Mouse (Mus musculus) stomach, embryonic 16.5 days (tissue): ENCODE measurements around the gene Ing5. TPM values are rescaled to one million over a fixed set of nuclear protein-coding genes. Genes with fewer than 3 reads are reported as not detected.

Experiments used
- ATAC-seq: fragments of 200-750 bp; cut with Nextera tagmentation; 2 replicates; pipeline ENCODE4 v1.8.0; 2017; ENCODE audit warnings: moderate number of reproducible peaks, moderate TSS enrichment; ENCODE audit not compliant: insufficient read depth, low FRiP score
- H3K27ac ChIP-seq: fragments of 300-500 bp; sonication (generic); 2 replicates; pipeline ENCODE4 v1.5.1; 2014; ENCODE audit warnings: low read length
- H3K27me3 ChIP-seq: fragments of 300-500 bp; sonication (generic); 2 replicates; pipeline ENCODE4 v1.6.1; 2014; ENCODE audit warnings: low read length, control low read depth, mixed read lengths; ENCODE audit not compliant: control insufficient read depth, insufficient read depth
- H3K36me3 ChIP-seq: fragments of 300-500 bp; sonication (generic); 2 replicates; pipeline ENCODE4 v1.6.1; 2014; ENCODE audit warnings: low read length; ENCODE audit not compliant: control insufficient read depth, insufficient read depth
- H3K4me1 ChIP-seq: fragments of 300-500 bp; sonication (generic); 2 replicates; pipeline ENCODE4 v1.6.1; 2014; ENCODE audit warnings: low read length, control low read depth, mixed read lengths; ENCODE audit not compliant: control insufficient read depth, insufficient read depth
- H3K4me2 ChIP-seq: fragments of 300-500 bp; sonication (generic); 2 replicates; pipeline ENCODE4 v1.6.1; 2014; ENCODE audit warnings: low read depth, low read length, mixed read lengths
- H3K4me3 ChIP-seq: fragments of 300-500 bp; sonication (generic); replicated peaks from 2 replicates; pipeline ENCODE4 v1.5.1; 2014; ENCODE audit warnings: mild to moderate bottlenecking, low read length
- H3K9ac ChIP-seq: fragments of 300-500 bp; sonication (generic); 2 replicates; pipeline ENCODE4 v1.6.1; 2014; ENCODE audit warnings: low read length
- H3K9me3 ChIP-seq: fragments of 300-500 bp; sonication (generic); replicated peaks from 2 replicates; pipeline ENCODE4 v1.6.1; 2016; ENCODE audit warnings: low read length, control low read depth; ENCODE audit not compliant: control insufficient read depth
- WGBS: fragments of 180-500 bp; shearing (Covaris S2); extraction: QIAGEN DNeasy Blood & Tissue Kit; methylation state at CpG from one replicate; pipeline ENCODE4 v1.1.7; 2014; 5-methylcytosine and 5-hydroxymethylcytosine counted together
- polyA plus RNA-seq: library from polyadenylated mRNA; unstranded; fragments of >200 nt; fragmentation: Nextera tagmentation; extraction: Ambion mirVana; gene quantifications from 2 replicates; pipeline ENCODE4 v1.2.1, GENCODE M21; 2015

Gene Ing5
- polyA plus RNA-seq, 1 experiment from 2014 or later, result 19.1 TPM

- peaks cover 4% of the 10 kb centered on the region; the same call in 1 of the 2 replicates for H3K36me3 ChIP-seq
- WGBS, result 96% methylated on average over 6 of the region's 6 CpGs
- no peaks in the 10 kb centered on the region for H3K27me3 ChIP-seq
- no peaks in the 10 kb centered on the region for H3K4me1 ChIP-seq
- no peak overlapping the region for H3K27ac ChIP-seq
- H3K4me3 ChIP-seq, result no peak overlapping the region
- no peak for ATAC-seq
- no peaks in the 10 kb centered on the region for H3K9me3 ChIP-seq
- no peak overlapping the region for H3K9ac ChIP-seq
- H3K4me2 ChIP-seq, result no peak overlapping the region
Measured at GRCm38 (mm10) chr1:93767600-93767999, 36.2 kb upstream of the Ing5 start.

- no peaks in the 10 kb centered on the region for H3K9me3 ChIP-seq
- WGBS, result 92% methylated on average over 3 of the region's 3 CpGs
- no peak overlapping the region for H3K27ac ChIP-seq
- no peak overlapping the region for H3K4me2 ChIP-seq
- H3K9ac ChIP-seq, result no peak overlapping the region
- ATAC-seq, result no peak
- H3K36me3 ChIP-seq, result peaks cover 7% of the 10 kb centered on the region
- H3K27me3 ChIP-seq, result no peaks in the 10 kb centered on the region
- no peak overlapping the region for H3K4me3 ChIP-seq
- H3K4me1 ChIP-seq, result no peaks in the 10 kb centered on the region
Measured at GRCm38 (mm10) chr1:93769901-93770300, 33.9 kb upstream of the Ing5 start.

- Histone ChIP-seq H3K4me2 (no peak overlapping the region), H3K9me3 (no peaks in the 10 kb centered on the region), H3K36me3 (peaks cover 26% of the 10 kb centered on the region), H3K27ac (no peak overlapping the region), H3K9ac (no peak overlapping the region), H3K4me1 (no peaks in the 10 kb centered on the region), H3K27me3 (no peaks in the 10 kb centered on the region), H3K4me3 (no peak overlapping the region)
- ATAC-seq, result no peak
- WGBS, result 93% methylated on average over 5 of the region's 5 CpGs
Measured at GRCm38 (mm10) chr1:93776686-93777085, 27.1 kb upstream of the Ing5 start.

- no peaks in the 10 kb centered on the region for H3K4me1 ChIP-seq
- ATAC-seq, result 0 out of 2 replicates have a peak, but pooled peaks have one; percentile 10
- 79% methylated on average over 2 of the region's 2 CpGs for WGBS
- no peak overlapping the region for H3K4me3 ChIP-seq
- H3K27me3 ChIP-seq, result no peaks in the 10 kb centered on the region
- H3K4me2 ChIP-seq, result no peak overlapping the region
- no peak overlapping the region for H3K9ac ChIP-seq
- no peaks in the 10 kb centered on the region for H3K9me3 ChIP-seq
- H3K27ac ChIP-seq, result no peak overlapping the region
- peaks cover 35% of the 10 kb centered on the region for H3K36me3 ChIP-seq
Measured at GRCm38 (mm10) chr1:93786912-93787311, 16.9 kb upstream of the Ing5 start.

GRCm38 (mm10) chr1:93794526-93794925, 9.2 kb upstream of the Ing5 start:
- H3K9ac ChIP-seq, result no peak overlapping the region
- ATAC-seq, result no peak
- H3K36me3 ChIP-seq, result peaks cover 40% of the 10 kb centered on the region
- H3K4me3 ChIP-seq, result no peak overlapping the region
- 91% methylated on average over 8 of the region's 8 CpGs for WGBS
- no peaks in the 10 kb centered on the region for H3K4me1 ChIP-seq
- no peak overlapping the region for H3K4me2 ChIP-seq
- no peaks in the 10 kb centered on the region for H3K9me3 ChIP-seq
- H3K27me3 ChIP-seq, result no peaks in the 10 kb centered on the region
- H3K27ac ChIP-seq, result no peak overlapping the region

- H3K4me2 ChIP-seq, result no peak overlapping the region
- H3K27ac ChIP-seq, result no peak overlapping the region
- no peak overlapping the region for H3K4me3 ChIP-seq
- no peaks in the 10 kb centered on the region; the same call in 1 of the 2 replicates for H3K4me1 ChIP-seq
- 78% methylated on average over 8 of the region's 8 CpGs for WGBS
- no peak overlapping the region for H3K9ac ChIP-seq
- H3K9me3 ChIP-seq, result no peaks in the 10 kb centered on the region
- peaks cover 35% of the 10 kb centered on the region for H3K36me3 ChIP-seq
- H3K27me3 ChIP-seq, result no peaks in the 10 kb centered on the region
- ATAC-seq, result no peak
Measured at GRCm38 (mm10) chr1:93795886-93796285, 7.9 kb upstream of the Ing5 start.

- Histone ChIP-seq H3K27ac (peak overlapping the region; percentile 94), H3K9ac (peak overlapping the region; percentile 88), H3K4me2 (peak overlapping the region; percentile 98), H3K9me3 (no peaks in the 10 kb centered on the region), H3K4me3 (peak overlapping the region; percentile 92), H3K4me1 (peaks cover 21% of the 10 kb centered on the region), H3K27me3 (no peaks in the 10 kb centered on the region), H3K36me3 (no peaks in the 10 kb centered on the region)
- WGBS, result 71% methylated on average over 21 of the region's 21 CpGs
- ATAC-seq, result no peak
Measured at GRCm38 (mm10) chr1:93800670-93801503, 2.9 kb upstream of the Ing5 start.

DNA sequence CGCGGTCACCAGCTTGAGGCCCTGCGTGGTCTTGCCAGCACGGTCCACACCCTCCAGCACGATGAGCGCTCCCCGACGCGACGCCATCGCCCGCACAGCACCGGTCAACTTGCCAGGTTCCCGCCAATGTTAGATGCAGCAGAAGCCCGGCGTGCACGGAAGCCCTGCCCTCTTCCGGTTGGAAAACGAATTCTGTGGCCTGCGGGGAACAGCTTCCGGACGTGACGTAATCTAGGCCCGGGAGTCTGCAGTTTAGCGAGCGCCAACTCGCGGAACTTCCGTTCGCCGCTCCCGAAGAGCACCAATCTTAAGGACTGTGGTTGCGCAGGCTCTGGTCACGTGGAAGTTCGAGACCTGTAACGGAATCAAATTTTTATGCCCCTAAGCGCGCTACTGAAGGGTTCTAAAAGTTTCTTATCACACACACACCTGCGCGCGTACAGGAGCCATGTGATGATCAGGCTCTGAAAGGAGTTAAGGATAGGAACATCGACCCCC, 2.0 kb upstream of the Ing5 start, which contains the start of gene Dtymk:
Gene Dtymk (minus strand): TSS at position 194 of the 498 bp plus-strand sequence.
- H3K4me3 ChIP-seq, result peak within 1 kb of the TSS; percentile 92
- H3K4me1 ChIP-seq, result peaks cover 21% of the 10 kb centered on the region
- ATAC-seq, result peak; percentile 69
- under 1% methylated on average over 42 of the region's 42 CpGs for WGBS
- H3K27me3 ChIP-seq, result no peaks in the 10 kb centered on the region
- H3K36me3 ChIP-seq, result peaks cover 3% of the 10 kb centered on the region; the same call in 1 of the 2 replicates
- H3K27ac ChIP-seq, result peak within 1 kb of the TSS; percentile 94
- H3K4me2 ChIP-seq, result peak within 1 kb of the TSS; percentile 98
- H3K9me3 ChIP-seq, result no peaks in the 10 kb centered on the region
- peak within 1 kb of the TSS; percentile 88 for H3K9ac ChIP-seq

DNA sequence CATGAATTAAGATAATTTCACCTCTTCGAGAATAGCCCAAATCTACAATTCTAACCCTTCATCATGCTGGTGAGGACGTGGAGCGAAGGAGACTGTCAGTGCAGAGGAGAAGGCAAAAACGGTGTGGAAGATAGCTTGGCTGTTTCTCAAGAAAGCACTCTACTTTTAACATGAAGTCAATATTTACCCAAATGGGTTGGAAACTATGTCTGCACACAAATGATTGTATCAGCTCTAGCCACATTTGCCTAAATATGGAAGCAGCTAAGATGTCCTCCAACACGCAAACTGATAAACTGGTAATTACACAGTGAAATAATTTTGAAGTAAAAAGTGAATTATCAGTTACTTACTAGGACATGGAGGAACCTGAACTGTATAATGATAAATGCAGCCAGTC, 994 bp upstream of the Ing5 start:
- Histone ChIP-seq H3K4me3 (peak overlapping the region; percentile 92), H3K36me3 (peaks cover 7% of the 10 kb centered on the region; the same call in 1 of the 2 replicates), H3K27ac (peak overlapping the region; percentile 94), H3K27me3 (no peaks in the 10 kb centered on the region), H3K4me1 (peaks cover 21% of the 10 kb centered on the region), H3K9ac (no peak overlapping the region), H3K9me3 (no peaks in the 10 kb centered on the region), H3K4me2 (peak overlapping the region; percentile 98)
- ATAC-seq, result no peak
- WGBS, result 74% methylated on average over 5 of the region's 5 CpGs
